Mouse (Mus musculus): Measurements from ENCODE around the gene Mcu.

Mcu gene

GRCm38 (mm10) chr10:59568665-59569480, 47.6 kb downstream of the Mcu start:
- DNase-seq = no peak

- no peak for DNase-seq
Measured at GRCm38 (mm10) chr10:59566968-59567367, 49.5 kb downstream of the Mcu start.

- no peak for DNase-seq
Measured at GRCm38 (mm10) chr10:59565995-59566410, 50.5 kb downstream of the Mcu start.

- DNase-seq = no peak
Measured at GRCm38 (mm10) chr10:59564551-59564950, 51.9 kb downstream of the Mcu start.

GRCm38 (mm10) chr10:59562511-59562910, 54.0 kb downstream of the Mcu start:
- DNase-seq = no peak

GRCm38 (mm10) chr10:59560126-59560525, 56.4 kb downstream of the Mcu start:
- no peak for DNase-seq

- no peak for DNase-seq
Measured at GRCm38 (mm10) chr10:59558602-59559001, 57.9 kb downstream of the Mcu start.

GRCm38 (mm10) chr10:59558164-59558563, 58.3 kb downstream of the Mcu start:
- no peak for DNase-seq

- no peak for DNase-seq
Measured at GRCm38 (mm10) chr10:59556541-59556940, 60.0 kb downstream of the Mcu start.

- DNase-seq = no peak
Measured at GRCm38 (mm10) chr10:59554243-59554642, 62.2 kb downstream of the Mcu start.

- DNase-seq = no peak
Measured at GRCm38 (mm10) chr10:59552456-59552855, 64.0 kb downstream of the Mcu start.

- DNase-seq = no peak
Measured at GRCm38 (mm10) chr10:59548768-59549333, 67.6 kb downstream of the Mcu start.

GRCm38 (mm10) chr10:59548211-59548610, 68.3 kb downstream of the Mcu start:
- no peak for DNase-seq

- DNase-seq = no peak
Measured at GRCm38 (mm10) chr10:59547426-59547825, 69.1 kb downstream of the Mcu start.

- DNase-seq = no peak
Measured at GRCm38 (mm10) chr10:59545169-59545568, 71.3 kb downstream of the Mcu start.

GRCm38 (mm10) chr10:59543351-59543750, 73.1 kb downstream of the Mcu start:
- no peak for DNase-seq

GRCm38 (mm10) chr10:59541466-59541865, 75.0 kb downstream of the Mcu start:
- no peak for DNase-seq

GRCm38 (mm10) chr10:59540596-59540995, 75.9 kb downstream of the Mcu start:
- DNase-seq = no peak

- no peak for DNase-seq
Measured at GRCm38 (mm10) chr10:59540081-59540480, 76.4 kb downstream of the Mcu start.

GRCm38 (mm10) chr10:59539533-59539875, 77.0 kb downstream of the Mcu start:
- peak; percentile 46 for DNase-seq

GRCm38 (mm10) chr10:59538767-59539532, 77.5 kb downstream of the Mcu start:
- DNase-seq = no peak

- no peak for DNase-seq
Measured at GRCm38 (mm10) chr10:59538063-59538462, 78.4 kb downstream of the Mcu start.

- no peak for DNase-seq
Measured at GRCm38 (mm10) chr10:59537579-59537978, 78.9 kb downstream of the Mcu start.

GRCm38 (mm10) chr10:59532256-59532655, 84.2 kb downstream of the Mcu start:
- no peak for DNase-seq
